Mouse (Mus musculus) C2C12 (cell line): ENCODE measurements around the gene Krt7.

Source experiments
- CEBPB ChIP-seq: IDR thresholded peaks from one replicate; pipeline ENCODE4 v1.6.1; 2011; ENCODE audit warnings: low read depth, mild to moderate bottlenecking, control low read depth, moderate library complexity
- CTCF ChIP-seq: IDR thresholded peaks from one replicate; pipeline ENCODE4 v1.5.1; 2011; ENCODE audit not compliant: control insufficient read depth, insufficient read depth, insufficient read length
- MAX ChIP-seq: IDR thresholded peaks from one replicate; pipeline ENCODE4 v1.6.1; 2011; ENCODE audit warnings: mild to moderate bottlenecking, control low read depth
- MYOD1 ChIP-seq: IDR thresholded peaks from one replicate; pipeline ENCODE4 v1.6.1; 2011; ENCODE audit warnings: low read depth; ENCODE audit not compliant: control insufficient read depth, insufficient read length
- USF1 ChIP-seq: IDR thresholded peaks from one replicate; pipeline ENCODE4 v1.6.1; 2011; ENCODE audit warnings: low read depth, mild to moderate bottlenecking, control low read depth, moderate library complexity

GRCm38 (mm10) chr15:101440837-101441236, 30.0 kb downstream of the Krt7 start:
- TF ChIP-seq CTCF, result no peak
- no peak for TF ChIP-seq MYOD1
- no peak for TF ChIP-seq USF1
- TF ChIP-seq CEBPB, result no peak
- no peak for TF ChIP-seq MAX
